Mouse (Mus musculus): ENCODE measurements around the gene Ankrd6.

The Ankrd6 gene

GRCm38 (mm10) chr4:32950356-32951034 is at the start of gene Ankrd6:
TSS of gene Ankrd6 (minus strand) at chr4:32950841.
- under 1% methylated on average over 66 of the region's 66 CpGs for WGBS

- 98% methylated on average over 8 of the region's 8 CpGs for WGBS
Observed at GRCm38 (mm10) chr4:32998996-32999395, 48.4 kb upstream of the Ankrd6 start.

GRCm38 (mm10) chr4:32997571-32997970 is 46.9 kb upstream of the Ankrd6 start:
- 82% methylated on average over 5 of the region's 5 CpGs for WGBS

GRCm38 (mm10) chr4:32996083-32996482 is 45.4 kb upstream of the Ankrd6 start:
- WGBS, result 95% methylated on average over 5 of the region's 5 CpGs

GRCm38 (mm10) chr4:32994168-32994567 is 43.5 kb upstream of the Ankrd6 start:
- WGBS, result 74% methylated on average over 3 of the region's 3 CpGs

- 93% methylated on average over 2 of the region's 2 CpGs for WGBS
Observed at GRCm38 (mm10) chr4:32989346-32989745, 38.7 kb upstream of the Ankrd6 start.

- WGBS, result 80% methylated on average over 3 of the region's 3 CpGs
Observed at GRCm38 (mm10) chr4:32987006-32987405, 36.4 kb upstream of the Ankrd6 start.

- 30% methylated on average over 3 of the region's 3 CpGs for WGBS
Observed at GRCm38 (mm10) chr4:32985684-32986083, 35.0 kb upstream of the Ankrd6 start.

- WGBS, result 20% methylated on average over 13 of the region's 13 CpGs
Observed at GRCm38 (mm10) chr4:32984801-32985675, 34.4 kb upstream of the Ankrd6 start.

GRCm38 (mm10) chr4:32984242-32984641 is 33.6 kb upstream of the Ankrd6 start:
- 2% methylated on average over 13 of the region's 13 CpGs for WGBS

- WGBS, result under 1% methylated on average over 87 of the region's 94 CpGs
Observed at GRCm38 (mm10) chr4:32983176-32984155, 32.8 kb upstream of the Ankrd6 start.

- under 1% methylated on average over 18 of the region's 18 CpGs for WGBS
Observed at GRCm38 (mm10) chr4:32982716-32983175, 32.1 kb upstream of the Ankrd6 start, which contains the start of gene Rragd. TSS of gene Rragd (plus strand) at chr4:32983037.

- 7% methylated on average over 15 of the region's 15 CpGs for WGBS
Observed at GRCm38 (mm10) chr4:32982041-32982715, 31.5 kb upstream of the Ankrd6 start.

- WGBS, result 52% methylated on average over 5 of the region's 5 CpGs
Observed at GRCm38 (mm10) chr4:32981617-32982016, 31.0 kb upstream of the Ankrd6 start.

- 89% methylated on average over 3 of the region's 3 CpGs for WGBS
Observed at GRCm38 (mm10) chr4:32980061-32980460, 29.4 kb upstream of the Ankrd6 start.

- 81% methylated on average over 4 of the region's 4 CpGs for WGBS
Observed at GRCm38 (mm10) chr4:32977331-32977730, 26.7 kb upstream of the Ankrd6 start.

- WGBS, result 93% methylated on average over 19 of the region's 19 CpGs
Observed at GRCm38 (mm10) chr4:32964619-32965018, 14.0 kb upstream of the Ankrd6 start.

- 84% methylated on average over 3 of the region's 3 CpGs for WGBS
Observed at GRCm38 (mm10) chr4:32961394-32961793, 10.8 kb upstream of the Ankrd6 start.

- WGBS, result 70% methylated on average over 2 of the region's 2 CpGs
Observed at GRCm38 (mm10) chr4:32956423-32956822, 5.8 kb upstream of the Ankrd6 start.

GRCm38 (mm10) chr4:32952681-32953080 is 2.0 kb upstream of the Ankrd6 start:
- 31% methylated on average over 7 of the region's 7 CpGs for WGBS
